Mouse (Mus musculus) heart, adult 2 months (tissue): ENCODE measurements at regions not wholly inside any gene's neighbourhood (a gene's known extent, or its start where the extent isn't known, plus 50 kb on each side); places are given as distances from the start of the nearest gene placed in this dataset.

ENCODE experiments used
- CTCF ChIP-seq: fragments of 200-600 bp; IDR thresholded peaks from 2 replicates; pipeline ENCODE4 v1.8.1; 2022; ENCODE audit warnings: antibody characterized with exemption, mild to moderate bottlenecking, moderate library complexity
- EP300 ChIP-seq: fragments of 200-500 bp; IDR thresholded peaks from 2 replicates; pipeline ENCODE4 v1.6.1; 2011; ENCODE audit warnings: low read depth, low read length, control low read depth; ENCODE audit not compliant: insufficient read depth
- POLR2A ChIP-seq: fragments of 200-500 bp; IDR thresholded peaks from 2 replicates; pipeline ENCODE4 v1.6.1; 2011; ENCODE audit warnings: mild to moderate bottlenecking, low read depth, low read length, control low read depth; ENCODE audit not compliant: insufficient read depth

DNA sequence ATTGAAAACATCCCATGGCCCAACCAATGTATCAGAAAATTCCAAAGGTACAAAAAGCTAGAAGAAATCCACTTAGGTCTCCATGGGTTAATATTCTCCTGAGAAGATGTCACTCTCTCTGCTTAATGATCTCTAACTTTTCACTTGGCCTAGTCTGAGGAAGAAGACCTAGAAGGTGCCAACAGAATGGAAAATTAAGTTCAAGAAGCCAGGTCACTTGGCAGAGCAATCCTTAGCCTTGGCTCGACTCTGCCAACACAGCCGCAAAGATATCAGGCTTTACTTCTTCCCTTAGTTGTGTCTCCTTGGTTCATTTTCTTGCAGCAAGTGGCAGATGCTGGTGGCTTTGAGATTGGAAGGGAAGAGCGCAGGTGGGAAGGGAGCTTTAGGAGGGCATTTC lies 476.6 kb upstream of the Id4 start:
- TF ChIP-seq CTCF = no peak
- no peak for TF ChIP-seq POLR2A
- no peak for TF ChIP-seq EP300
